ENCODE assay signal across 9 mouse cellular contexts in the genomic region with DNA sequence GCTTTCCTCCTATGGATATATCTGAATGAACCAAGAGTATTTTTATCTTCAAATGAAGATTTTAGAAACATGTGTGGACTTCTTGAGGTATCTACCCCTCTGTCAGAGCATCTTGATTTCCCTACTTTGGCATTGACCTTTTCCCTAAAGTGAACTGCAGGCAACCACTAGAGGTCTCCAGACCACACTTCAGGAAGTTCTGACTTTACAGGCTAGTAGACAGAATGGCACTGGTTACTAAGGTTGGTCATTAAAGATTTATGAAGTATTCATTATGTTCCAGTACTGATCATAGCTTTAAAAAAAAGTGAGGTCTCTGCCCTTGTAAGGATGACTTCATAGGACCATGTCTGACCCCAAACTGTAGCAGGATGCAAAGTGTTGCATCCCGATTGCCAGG. TPM values are rescaled to one million over a fixed set of nuclear protein-coding genes. Genes with fewer than 3 reads are reported as not detected.
DNase-seq lines count a peak whose midpoint lies in the region; ATAC-seq and TF ChIP-seq lines count a peak whose summit lies in the region.
"Had no signal": no experiment of that assay in that cellular context is flagged by ENCODE, and none has a peak within 500 bp of the region (broad histone marks: within the 10 kb centered on the region; RNA-seq: fewer than 3 reads in every experiment).

No protein-coding gene starts in this region.

- H3K9ac ChIP-seq in forebrain, embryonic 11.5 days (ENCODE audit: low read length) = no peak overlapping the region
- no peak overlapping the region for H3K9ac ChIP-seq in forebrain, embryonic 16.5 days (replicated peaks; ENCODE audit: low read depth, low read length)
- no peak overlapping the region for H3K9ac ChIP-seq in liver, embryonic 14.5 days (replicated peaks)
- no peak overlapping the region for H3K9ac ChIP-seq in liver, embryonic 12.5 days
- H3K9ac ChIP-seq: lung, embryonic 15.5 days had no signal

- ATAC-seq in forebrain, embryonic 11.5 days (replicated peaks; ENCODE audit: low FRiP score) = 0 out of 2 replicates have a peak, but pooled peaks have one; percentile 47
- ATAC-seq in forebrain, embryonic 16.5 days = no peak
- no peak for ATAC-seq in liver, embryonic 14.5 days (ENCODE audit: insufficient read depth)
- ATAC-seq in liver, embryonic 12.5 days = no peak

- H3K27me3 ChIP-seq in forebrain, embryonic 11.5 days (ENCODE audit: control insufficient read depth, insufficient read depth, low read length) = no peaks in the 10 kb centered on the region
- no peaks in the 10 kb centered on the region for H3K27me3 ChIP-seq in forebrain, embryonic 16.5 days (replicated peaks; ENCODE audit: control insufficient read depth, insufficient read depth, low read length)
- no peaks in the 10 kb centered on the region for H3K27me3 ChIP-seq in liver, embryonic 14.5 days (ENCODE audit: control insufficient read depth, insufficient read depth, low read length)
- no peaks in the 10 kb centered on the region for H3K27me3 ChIP-seq in liver, embryonic 12.5 days (replicated peaks)
- H3K27me3 ChIP-seq: lung, embryonic 15.5 days had no signal

- peak; percentile 50; the same call in 1 of the 2 replicates for TF ChIP-seq CTCF in liver, embryonic 14.5 days (IDR thresholded peaks at IDR 0.05; ENCODE audit: low read depth)

- TF ChIP-seq EP300 in liver, embryonic 14.5 days (IDR thresholded peaks at IDR 0.05; ENCODE audit: low read depth) = no peak

- H3K9me3 ChIP-seq in forebrain, embryonic 11.5 days (ENCODE audit: control insufficient read depth, low read length) = no peaks in the 10 kb centered on the region
- no peaks in the 10 kb centered on the region for H3K9me3 ChIP-seq in forebrain, embryonic 16.5 days (ENCODE audit: control insufficient read depth, low read length)
- H3K9me3 ChIP-seq in liver, embryonic 14.5 days (ENCODE audit: control insufficient read depth, low read length) = no peaks in the 10 kb centered on the region
- H3K9me3 ChIP-seq in liver, embryonic 12.5 days (replicated peaks) = no peaks in the 10 kb centered on the region
- H3K9me3 ChIP-seq: lung, embryonic 15.5 days had no signal

- DNase-seq in forebrain, embryonic 11.5 days (ENCODE audit: low spot score) = no peak
- DNase-seq in liver, embryonic 14.5 days (ENCODE audit: low read depth in 3 of 3, low spot score in 3 of 3) = no peak
- peak; percentile 32 for DNase-seq in ZHBTc4 (ENCODE audit: low read depth, low spot score)
- DNase-seq in lung, postnatal 25 days (ENCODE audit: low spot score) = peak; percentile 7
- DNase-seq in testis, postnatal 10 days (ENCODE audit: low spot score) = no peak
- DNase-seq in spleen, adult 12 weeks (ENCODE audit: low spot score) = no peak

- no peak overlapping the region for H3K4me2 ChIP-seq in forebrain, embryonic 11.5 days (ENCODE audit: low read depth, low read length, severe bottlenecking)
- H3K4me2 ChIP-seq in forebrain, embryonic 16.5 days (ENCODE audit: low read length) = no peak overlapping the region
- H3K4me2 ChIP-seq in liver, embryonic 14.5 days (ENCODE audit: low read depth) = no peak overlapping the region
- no peak overlapping the region for H3K4me2 ChIP-seq in liver, embryonic 12.5 days
- H3K4me2 ChIP-seq: lung, embryonic 15.5 days had no signal

- no peaks in the 10 kb centered on the region for H3K4me1 ChIP-seq in forebrain, embryonic 11.5 days (replicated peaks; ENCODE audit: control insufficient read depth, insufficient read depth, low read length)
- peaks cover 6% of the 10 kb centered on the region for H3K4me1 ChIP-seq in forebrain, embryonic 16.5 days (replicated peaks; ENCODE audit: control insufficient read depth, insufficient read depth, low read length)
- no peaks in the 10 kb centered on the region for H3K4me1 ChIP-seq in liver, embryonic 14.5 days (replicated peaks; ENCODE audit: control insufficient read depth in 2 of 2, insufficient read depth in 2 of 2, low read length in 1 of 2)
- H3K4me1 ChIP-seq in liver, embryonic 12.5 days = peaks cover 6% of the 10 kb centered on the region
- H3K4me1 ChIP-seq: lung, embryonic 15.5 days had no signal

- no peak overlapping the region for H3K4me3 ChIP-seq in forebrain, embryonic 11.5 days (ENCODE audit: low read depth, low read length)
- H3K4me3 ChIP-seq in forebrain, embryonic 16.5 days (replicated peaks; ENCODE audit: low read length) = no peak overlapping the region
- H3K4me3 ChIP-seq in liver, embryonic 14.5 days (ENCODE audit: insufficient read depth in 1 of 2, low read depth in 2 of 2, low read length in 2 of 2) = no peak overlapping the region
- no peak overlapping the region for H3K4me3 ChIP-seq in liver, embryonic 12.5 days
- H3K4me3 ChIP-seq: lung, embryonic 15.5 days had no signal

- no peaks in the 10 kb centered on the region for H3K36me3 ChIP-seq in forebrain, embryonic 11.5 days (ENCODE audit: control insufficient read depth, insufficient read depth, low read length)
- no peaks in the 10 kb centered on the region for H3K36me3 ChIP-seq in forebrain, embryonic 16.5 days (ENCODE audit: control insufficient read depth, insufficient read depth)
- H3K36me3 ChIP-seq in liver, embryonic 14.5 days (replicated peaks; ENCODE audit: control insufficient read depth, insufficient read depth, low read depth) = no peaks in the 10 kb centered on the region
- no peaks in the 10 kb centered on the region for H3K36me3 ChIP-seq in liver, embryonic 12.5 days
- H3K36me3 ChIP-seq: lung, embryonic 15.5 days had no signal

- H3K27ac ChIP-seq in forebrain, embryonic 11.5 days (ENCODE audit: low read depth, low read length) = no peak overlapping the region
- H3K27ac ChIP-seq in forebrain, embryonic 16.5 days (ENCODE audit: low read length) = no peak overlapping the region
- no peak overlapping the region for H3K27ac ChIP-seq in liver, embryonic 14.5 days
- H3K27ac ChIP-seq in liver, embryonic 12.5 days = no peak overlapping the region
- H3K27ac ChIP-seq: lung, embryonic 15.5 days had no signal

- WGBS in forebrain, embryonic 11.5 days = 94% methylated on average over 1 of the region's 1 CpGs
- 96% methylated on average over 1 of the region's 1 CpGs for WGBS in forebrain, embryonic 16.5 days
- 96% methylated on average over 1 of the region's 1 CpGs for WGBS in liver, embryonic 14.5 days (ENCODE audit: insufficient replicate concordance)
- 91% methylated on average over 1 of the region's 1 CpGs for WGBS in liver, embryonic 12.5 days (ENCODE audit: insufficient replicate concordance)

RNA-seq across cellular contexts. Expression of gene Aven, which starts 46.0 kb away (rescaled TPM):
- polyA plus RNA-seq in forebrain, embryonic 11.5 days (2014; fragmentation: Nextera tagmentation; extraction: Ambion mirVana) = 5.2 and 6.1 TPM in 2 replicates
- 1.9 and 2.2 TPM in 2 replicates for polyA plus RNA-seq in forebrain, embryonic 16.5 days (2015; fragmentation: Nextera tagmentation; extraction: Ambion mirVana)
- 5.2 and 8.6 TPM in 2 replicates for polyA plus RNA-seq in liver, embryonic 14.5 days (2012; rRNA removed)
- polyA plus RNA-seq in liver, embryonic 14.5 days (2014; fragmentation: Nextera tagmentation; extraction: Ambion mirVana) = 5.4 and 5.9 TPM in 2 replicates
- polyA plus RNA-seq in liver, embryonic 12.5 days (2016; fragmentation: Nextera tagmentation; extraction: Ambion mirVana) = 14.2 TPM in 2 replicates

RNA-seq across cellular contexts. Expression of gene Chrm5, which starts 58.2 kb away (rescaled TPM):
- 0.27 TPM in 1 of 2 replicates, not detected in the other for polyA plus RNA-seq in forebrain, embryonic 11.5 days (2014; fragmentation: Nextera tagmentation; extraction: Ambion mirVana)
- polyA plus RNA-seq in forebrain, embryonic 16.5 days (2015; fragmentation: Nextera tagmentation; extraction: Ambion mirVana) = 0.80 and 1.2 TPM in 2 replicates
- polyA plus RNA-seq in liver, embryonic 14.5 days (2012; rRNA removed) = not detected in 2 replicates
- polyA plus RNA-seq in liver, embryonic 14.5 days (2014; fragmentation: Nextera tagmentation; extraction: Ambion mirVana) = not detected in 2 replicates
- not detected in 2 replicates for polyA plus RNA-seq in liver, embryonic 12.5 days (2016; fragmentation: Nextera tagmentation; extraction: Ambion mirVana)
- polyA plus RNA-seq: lung, embryonic 15.5 days had no signal

Comparison
In these comparisons a context has a peak if more than half of its experiments do, and no peak if none do; other contexts are left out.
1. DNase-seq: peak in ZHBTc4 (single experiment) and lung, postnatal 25 days (single experiment); none in forebrain, embryonic 11.5 days (single experiment), liver, embryonic 14.5 days (0 of 3), testis, postnatal 10 days (single experiment) and spleen, adult 12 weeks (single experiment).